Mouse (Mus musculus) G1E (cell line): ENCODE results near the gene B3gnt8.

ENCODE experiments used
- CTCF ChIP-seq: IDR thresholded peaks from 2 replicates; pipeline ENCODE4 v1.5.1; 2012; ENCODE audit warnings: low read depth, low read length, inconsistent platforms, mixed read lengths
- POLR2AphosphoS5 ChIP-seq: IDR thresholded peaks from 2 replicates; pipeline ENCODE4 v1.6.1; 2012; ENCODE audit warnings: low read depth, low read length, inconsistent platforms; ENCODE audit not compliant: insufficient replicate concordance

DNA sequence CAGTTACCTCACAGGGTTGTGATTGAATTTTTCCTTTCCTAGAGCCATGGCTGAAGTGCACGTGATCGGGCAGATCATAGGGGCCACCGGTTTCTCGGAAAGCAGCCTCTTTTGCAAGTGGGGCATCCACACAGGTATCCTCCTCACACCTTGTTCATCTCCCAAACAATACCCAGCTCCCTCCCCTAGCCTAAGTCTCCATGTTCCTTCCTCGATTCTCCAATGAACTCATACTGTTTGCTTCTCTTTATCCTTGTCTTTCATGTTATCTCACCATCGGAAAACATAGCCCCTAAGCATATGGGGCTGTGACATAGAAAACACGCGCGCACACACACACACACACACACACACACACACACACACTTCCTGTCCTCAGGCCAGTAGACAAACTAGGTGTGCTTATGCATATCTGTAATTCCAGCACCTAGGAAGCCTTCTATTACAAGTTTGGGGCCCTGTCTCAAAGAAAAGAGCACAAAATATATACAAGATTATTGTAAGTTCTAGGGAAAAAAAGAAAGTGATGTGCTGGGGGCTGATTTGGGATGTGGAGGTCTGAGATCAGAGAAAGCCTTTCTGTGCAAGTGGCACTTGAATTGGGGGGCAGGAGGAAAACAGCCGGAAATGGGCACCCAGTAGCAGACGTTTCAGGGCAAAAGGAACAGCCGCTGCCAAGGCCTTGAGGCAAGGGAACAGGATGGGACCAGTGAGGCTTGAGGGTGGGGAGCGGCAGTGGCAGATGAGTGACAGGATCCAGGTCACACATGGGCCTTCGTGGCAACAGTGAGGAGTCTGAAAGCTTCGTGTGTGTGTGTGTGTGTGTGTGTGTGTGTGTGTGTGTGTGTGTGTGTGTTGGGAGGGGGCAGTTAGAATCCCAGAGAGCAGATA is 55.1 kb downstream of the B3gnt8 start:
- TF ChIP-seq CTCF, result no peak
- no peak for TF ChIP-seq POLR2AphosphoS5
